Mouse (Mus musculus) layer of hippocampus, adult 18-20 months (tissue): ENCODE results near the gene Tenm3. TPM values are rescaled to one million over a fixed set of nuclear protein-coding genes. Genes with fewer than 3 reads are reported as not detected.

Experiments used
- DNase-seq, 2 experiments: peaks; one replicate each; pipeline ENCODE4 v3.0.0; 2022; ENCODE audit warnings: low spot score in 2 of 2
- total RNA-seq, 2 experiments: library from RNA; stranded (reverse); gene quantifications; 2 replicates each; pipeline ENCODE4 v1.2.3; 2021

Gene Tenm3
- total RNA-seq, 2 experiments from 2014 or later, result 71.3 to 71.7 TPM

DNA sequence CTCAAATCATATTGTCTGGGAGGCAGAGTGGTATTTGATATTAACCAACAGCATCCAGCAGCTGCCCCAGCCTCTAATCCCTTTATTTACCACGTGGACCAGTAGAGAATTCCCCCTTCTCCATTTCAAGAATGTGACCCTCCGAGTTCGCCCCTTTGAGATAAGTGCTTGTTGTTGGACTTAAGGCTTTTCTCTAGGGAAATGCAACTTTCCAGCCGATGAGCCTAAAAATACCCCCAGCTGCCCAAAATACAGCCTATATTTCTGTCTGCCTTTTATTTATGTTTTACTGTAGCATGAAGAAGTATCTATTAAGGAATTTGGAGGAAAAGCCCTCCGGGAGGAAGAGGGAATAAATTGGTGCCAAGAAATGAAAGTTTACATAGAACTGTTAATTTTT lies 251.9 kb downstream of the Tenm3 start:
- no peak for DNase-seq

DNA sequence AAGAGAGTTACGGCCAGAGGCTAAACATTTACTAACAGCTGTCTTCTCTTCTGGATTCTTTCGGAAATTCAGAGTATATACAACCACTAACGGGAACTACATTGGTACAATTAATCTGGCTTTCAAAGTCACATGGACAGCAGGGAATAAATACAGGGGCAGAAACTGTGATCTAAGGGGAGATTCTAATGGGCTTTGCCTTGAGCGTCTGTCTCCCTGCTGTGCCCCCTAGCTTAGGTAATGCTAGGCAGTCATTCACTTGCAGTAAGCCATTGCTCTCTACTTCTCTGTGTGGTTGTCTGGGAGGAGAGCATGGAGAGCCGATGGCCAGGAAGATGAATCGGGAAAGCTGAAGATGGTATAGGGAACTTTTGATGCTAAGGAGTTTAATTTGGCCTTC lies 264.0 kb downstream of the Tenm3 start:
- no peak for DNase-seq

DNA sequence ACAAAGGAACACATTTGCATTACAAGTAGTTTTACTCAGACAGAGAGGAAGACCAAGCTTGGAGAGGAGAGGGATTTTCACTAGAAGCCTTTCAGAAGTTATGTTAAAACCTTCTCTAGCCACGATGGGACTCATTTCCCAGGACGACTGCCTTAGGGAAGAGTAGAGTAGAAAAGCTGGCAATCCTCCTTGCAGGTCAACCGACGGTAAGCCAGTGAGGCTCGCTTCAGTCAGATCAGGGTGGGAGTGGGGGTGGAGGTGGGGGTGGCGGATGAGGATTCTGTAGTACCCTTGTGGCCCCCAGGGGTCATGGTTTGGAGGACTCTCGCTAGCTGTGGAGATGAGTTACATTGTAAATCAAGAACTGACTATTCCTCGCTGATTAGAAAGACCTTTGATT lies 264.6 kb downstream of the Tenm3 start:
- DNase-seq, result no peak

DNA sequence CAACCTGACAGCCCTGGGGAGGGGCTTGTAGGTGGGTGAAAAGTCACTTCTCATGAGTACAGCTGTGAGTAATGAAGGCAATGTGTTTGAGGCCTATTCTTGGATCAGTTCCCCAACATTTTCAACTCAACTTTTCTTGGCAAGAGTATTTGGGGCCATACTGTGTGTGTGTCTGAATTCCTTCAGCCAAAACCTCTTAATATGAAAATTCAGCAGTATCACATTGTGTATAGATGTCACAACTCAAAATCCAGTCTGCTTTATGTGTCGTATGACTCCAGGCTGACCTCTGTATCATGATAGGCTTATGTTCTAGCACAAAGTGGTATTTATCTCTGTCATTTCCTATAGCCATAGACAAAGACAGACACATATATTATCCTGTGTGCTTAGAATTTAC lies 270.8 kb downstream of the Tenm3 start:
- no peak for DNase-seq

DNA sequence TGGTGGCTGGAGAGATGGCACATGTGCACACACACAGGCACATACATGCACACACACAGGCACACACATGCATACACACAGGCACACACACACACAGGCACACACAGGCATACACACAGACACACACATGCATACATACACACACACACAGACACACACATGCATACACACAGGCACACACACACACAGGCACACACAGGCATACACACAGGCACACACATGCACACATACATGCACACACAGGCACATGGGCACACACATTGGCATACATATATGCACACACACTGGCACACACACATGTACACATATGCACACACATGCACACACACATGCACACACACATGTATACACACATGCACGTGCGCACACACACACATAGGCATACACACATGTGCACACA lies 271.4 kb downstream of the Tenm3 start:
- DNase-seq, result no peak

DNA sequence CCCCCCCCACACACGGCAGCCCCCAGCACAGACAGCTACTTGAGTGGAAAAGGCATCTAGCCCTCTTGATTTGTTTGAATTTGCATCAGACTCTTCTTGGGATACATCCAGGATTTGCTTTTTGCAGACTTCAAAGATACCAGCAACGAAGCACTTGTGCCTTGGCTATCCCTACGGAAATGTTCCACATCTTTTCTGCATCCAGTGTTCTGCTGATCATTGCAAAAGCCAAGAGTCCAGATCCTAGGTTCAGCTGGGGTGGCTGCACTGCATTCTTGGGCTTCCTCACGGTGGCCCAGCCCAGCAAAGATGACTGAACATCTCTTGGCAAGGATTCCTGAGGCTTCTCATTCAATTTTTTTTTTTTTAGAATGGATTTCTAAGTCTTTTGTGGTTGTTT lies 275.1 kb downstream of the Tenm3 start:
- no peak for DNase-seq

DNA sequence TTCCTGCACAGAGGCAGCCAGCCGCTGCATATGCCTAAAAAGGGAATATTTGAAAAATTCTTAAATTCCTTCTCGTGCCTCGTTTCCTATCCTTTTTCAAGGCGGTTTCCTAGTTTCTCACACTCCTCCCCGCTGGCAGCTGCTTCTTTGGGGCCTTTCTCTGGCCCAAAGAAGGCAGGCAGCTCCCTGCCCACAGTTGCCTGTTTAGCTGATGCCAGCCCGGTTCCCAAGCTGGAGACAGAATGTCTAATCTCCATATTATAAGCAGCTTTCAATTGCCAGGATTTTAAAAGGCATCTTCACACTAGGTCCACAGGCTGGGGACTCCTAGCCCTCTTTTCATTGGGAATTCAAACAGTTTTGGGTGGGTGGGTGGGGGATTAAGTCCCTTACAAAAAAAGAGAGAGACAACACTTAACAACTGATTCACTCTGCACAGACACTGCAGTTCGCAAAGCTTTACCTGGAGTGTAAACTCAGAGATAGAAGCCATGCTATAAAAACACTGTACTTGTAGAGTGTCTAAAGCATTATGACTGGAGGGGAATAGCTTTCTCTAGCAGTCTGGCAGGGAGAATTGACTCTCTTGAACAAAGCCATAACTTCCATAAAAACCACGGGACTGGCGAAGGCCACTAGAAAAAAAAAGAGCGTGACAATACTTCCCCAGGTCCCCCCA lies 275.7 kb downstream of the Tenm3 start:
- DNase-seq, result peak in 1 of 2 experiments; percentile 34

DNA sequence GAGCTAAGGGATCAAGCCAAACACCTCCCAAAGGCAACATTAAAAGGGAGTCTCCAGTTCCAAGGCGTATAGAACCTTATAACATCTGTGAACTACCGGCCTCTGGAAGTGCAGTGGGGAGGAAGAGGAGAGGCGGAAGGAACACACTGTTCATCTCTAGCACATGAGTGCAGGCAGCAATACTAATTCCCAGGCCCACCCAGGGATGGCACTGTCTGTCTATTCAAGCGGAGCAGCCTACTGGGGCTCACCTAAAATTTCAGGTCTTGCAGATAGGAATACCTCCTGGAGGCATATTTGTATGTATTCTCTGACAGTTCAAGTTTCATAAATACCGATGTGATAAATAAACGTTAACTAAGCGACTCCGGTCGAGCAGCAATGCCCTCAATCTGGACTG lies 283.5 kb downstream of the Tenm3 start:
- DNase-seq, result no peak

DNA sequence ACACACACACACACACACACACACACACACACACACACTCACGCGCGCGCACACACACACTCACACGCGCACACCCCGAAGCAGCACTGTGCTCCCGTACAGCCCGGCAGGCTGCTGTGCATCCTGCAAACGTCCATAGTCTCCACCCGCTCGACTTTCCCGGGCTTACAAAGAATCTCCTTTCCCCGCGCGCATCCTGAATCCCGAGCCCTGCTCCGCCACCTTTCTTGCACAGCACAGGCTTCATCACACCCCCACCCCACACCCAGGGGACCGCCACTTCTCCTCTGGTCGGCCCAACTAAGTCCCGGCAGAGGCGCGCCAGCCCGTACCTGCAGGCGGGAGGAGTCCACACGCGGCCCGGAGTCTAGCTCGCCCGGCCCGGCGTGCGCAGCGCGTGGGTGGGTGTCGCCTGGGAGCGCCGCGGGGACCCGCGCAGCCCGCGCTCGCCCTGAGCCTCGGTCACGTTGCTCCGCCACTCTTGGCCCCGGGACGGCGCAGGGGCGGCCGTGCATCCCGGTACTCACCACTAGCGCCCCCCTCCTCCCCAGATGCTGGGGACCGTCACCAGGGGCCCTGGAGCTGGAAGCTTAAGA lies 288.1 kb downstream of the Tenm3 start:
- DNase-seq, result peak; percentile 32 to 55

DNA sequence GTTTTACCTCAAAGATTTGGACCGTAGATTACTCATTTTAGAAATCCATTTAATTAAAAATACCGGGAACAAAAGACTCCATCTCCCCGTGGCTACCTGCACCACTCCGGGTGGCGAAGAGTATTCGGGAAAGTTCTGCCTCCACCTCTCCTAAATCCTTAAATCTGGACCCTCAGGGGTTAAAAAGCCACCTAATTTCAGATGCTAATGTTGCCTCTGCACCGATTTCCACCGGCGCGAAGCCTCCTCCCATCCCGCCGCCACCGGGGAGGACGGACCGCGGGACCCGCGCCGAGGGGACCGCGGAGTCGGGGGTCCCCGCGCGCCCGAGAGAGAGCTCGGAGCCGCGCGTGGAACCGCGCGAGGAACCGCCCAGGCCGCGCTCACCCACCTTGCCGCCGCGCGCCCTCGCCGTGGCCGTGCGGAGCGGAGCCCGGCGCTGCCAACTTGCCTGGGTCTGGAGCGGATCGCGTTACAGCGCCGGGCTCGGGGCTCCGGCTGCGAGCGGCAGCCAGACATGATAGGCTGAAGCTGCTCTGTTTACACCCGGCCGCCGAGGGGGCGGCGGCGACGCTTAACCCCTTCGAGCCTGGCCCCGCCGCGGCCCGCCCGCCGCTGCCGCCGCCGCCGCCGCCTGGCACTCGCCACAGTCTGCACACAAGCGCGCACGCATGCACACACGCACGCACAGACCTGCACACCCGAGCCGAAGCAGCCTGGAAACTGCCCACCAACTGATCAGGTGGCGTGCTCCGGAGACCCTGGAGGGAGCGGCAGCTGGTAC lies 288.8 kb downstream of the Tenm3 start:
- peak; percentile 66 to 78 for DNase-seq

DNA sequence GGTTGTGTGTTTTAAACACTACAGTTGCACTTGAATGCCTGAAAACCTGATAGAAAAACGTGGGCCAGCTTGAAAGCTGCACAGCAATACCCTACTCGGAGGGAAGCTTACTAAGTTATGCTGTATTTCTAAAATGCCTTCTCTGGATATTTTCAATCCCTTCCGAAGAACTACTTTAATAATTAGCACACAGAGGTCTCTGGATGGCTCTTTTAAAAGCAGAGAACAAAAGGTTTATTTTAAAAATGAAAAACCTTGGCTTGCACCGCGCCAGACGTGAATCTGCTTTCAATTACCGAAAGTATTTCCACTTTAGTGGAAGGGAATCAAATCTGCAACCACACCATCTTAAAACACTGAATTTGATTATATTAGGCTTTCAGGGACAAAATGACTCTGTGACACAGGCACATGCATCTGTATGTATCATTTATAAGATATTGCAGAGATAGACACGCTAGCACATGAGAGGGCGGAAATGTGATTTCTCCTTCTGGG lies 289.9 kb downstream of the Tenm3 start:
- DNase-seq, result no peak

DNA sequence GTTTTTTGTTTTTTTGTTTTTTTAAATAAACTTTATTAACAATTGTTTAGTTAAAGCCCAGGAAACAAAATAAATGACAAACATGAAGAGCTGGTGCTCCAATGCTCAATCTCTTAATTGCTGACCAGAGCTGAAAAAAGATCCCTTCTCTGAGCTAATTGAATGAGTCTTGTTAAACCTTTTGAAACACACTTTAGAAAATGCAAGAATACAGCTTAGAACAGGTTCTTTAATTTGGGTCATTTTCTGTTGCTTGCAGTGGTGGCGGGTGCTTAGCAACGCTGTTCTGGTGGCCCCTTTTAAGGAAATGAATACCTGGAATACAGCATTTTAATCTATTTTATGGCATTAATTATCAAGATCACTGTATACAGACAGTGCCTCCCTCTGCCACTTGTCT lies 291.4 kb downstream of the Tenm3 start:
- DNase-seq, result no peak

DNA sequence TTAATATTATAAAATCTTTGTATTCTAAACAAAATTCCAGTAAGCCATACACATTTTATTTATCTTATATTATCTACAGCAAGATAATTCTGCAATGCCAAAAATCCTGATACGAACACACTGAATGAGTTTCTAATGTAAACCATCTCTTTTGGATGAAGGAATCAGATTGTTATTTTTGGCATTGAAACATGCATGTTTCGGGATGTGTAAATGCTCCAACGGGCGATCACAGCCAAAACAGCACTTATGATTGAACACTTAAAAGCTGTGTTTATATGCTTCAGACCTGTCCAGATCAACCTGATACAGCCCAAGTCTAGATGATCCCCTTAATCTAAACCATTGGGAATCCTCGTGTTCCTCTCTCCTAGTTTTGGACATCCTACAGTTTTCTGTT lies 292.4 kb downstream of the Tenm3 start:
- DNase-seq, result no peak

DNA sequence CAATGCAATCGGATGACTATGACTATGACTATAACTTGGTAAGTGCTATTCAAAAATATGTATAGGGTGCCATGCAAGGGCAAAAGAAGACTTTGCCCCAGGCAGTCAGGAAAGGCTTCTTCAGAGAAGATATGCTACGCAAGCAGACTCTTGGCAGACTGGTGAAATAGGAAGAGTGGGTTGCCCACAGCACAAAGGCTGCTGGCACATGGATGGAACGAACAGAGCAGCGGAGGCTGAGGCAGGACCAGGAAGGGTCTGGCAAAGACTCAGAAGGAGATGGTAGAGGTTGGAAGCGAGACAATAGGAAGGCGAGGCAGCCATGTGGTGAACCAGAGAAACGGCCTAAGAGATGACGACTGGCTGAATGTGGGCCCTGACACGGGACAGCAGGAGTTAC lies 294.8 kb downstream of the Tenm3 start:
- no peak for DNase-seq

DNA sequence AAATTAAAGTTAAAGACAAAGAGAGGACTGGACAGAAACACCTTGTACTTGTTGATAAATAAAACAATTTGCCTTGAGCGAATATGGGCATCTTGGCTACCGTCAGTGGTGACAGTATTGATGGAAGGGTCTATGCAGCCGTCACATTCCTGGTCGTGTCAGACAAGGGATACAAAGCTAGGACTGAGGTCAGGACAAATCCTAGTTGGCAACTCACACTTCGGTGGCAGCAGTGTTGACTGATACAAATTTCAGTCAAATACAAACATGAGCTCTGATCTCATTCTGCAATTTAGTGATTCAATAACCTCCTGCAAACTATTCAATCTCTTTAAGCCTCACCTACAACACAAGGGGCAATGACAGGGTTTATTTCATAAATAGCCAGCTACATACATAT lies 298.1 kb downstream of the Tenm3 start:
- DNase-seq, result no peak

DNA sequence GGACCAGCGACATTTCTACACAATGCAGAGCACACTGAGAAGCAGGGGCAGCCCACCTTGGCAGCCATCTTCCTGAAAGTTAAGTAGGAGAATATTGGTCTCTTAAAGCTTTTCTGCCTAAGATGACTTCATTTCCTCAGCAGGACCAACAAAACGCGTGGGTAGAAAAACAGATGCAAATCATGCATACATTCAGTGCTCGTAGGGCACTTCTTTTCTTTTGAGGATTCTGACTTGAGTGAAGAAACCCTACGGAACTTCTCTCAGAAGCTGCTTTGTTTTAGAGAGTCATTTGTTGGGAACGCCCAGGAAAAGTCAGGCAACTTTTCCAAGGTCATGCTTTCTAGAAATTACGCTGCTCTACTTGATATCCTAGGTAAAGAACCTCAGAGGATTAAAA lies 298.9 kb downstream of the Tenm3 start:
- DNase-seq, result no peak

DNA sequence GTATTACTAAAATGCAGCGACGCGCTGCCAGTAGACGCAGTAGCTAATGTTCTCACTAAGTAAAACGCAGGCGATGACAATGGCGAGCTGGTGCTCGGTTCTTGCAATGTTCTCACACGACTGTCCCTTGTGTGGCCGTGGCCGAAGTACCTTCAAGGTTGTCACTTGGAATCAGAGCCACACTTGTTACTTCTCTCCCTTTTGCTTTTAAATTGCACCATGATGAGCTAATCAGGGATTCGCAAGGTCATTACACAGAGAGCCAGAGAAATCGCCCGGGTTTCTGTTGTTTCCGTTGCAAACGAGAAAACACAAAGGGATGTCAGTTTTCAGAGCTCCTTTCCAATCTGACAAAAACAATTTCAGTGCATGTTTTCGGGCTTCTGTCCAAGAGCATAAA lies 301.6 kb downstream of the Tenm3 start:
- no peak for DNase-seq

DNA sequence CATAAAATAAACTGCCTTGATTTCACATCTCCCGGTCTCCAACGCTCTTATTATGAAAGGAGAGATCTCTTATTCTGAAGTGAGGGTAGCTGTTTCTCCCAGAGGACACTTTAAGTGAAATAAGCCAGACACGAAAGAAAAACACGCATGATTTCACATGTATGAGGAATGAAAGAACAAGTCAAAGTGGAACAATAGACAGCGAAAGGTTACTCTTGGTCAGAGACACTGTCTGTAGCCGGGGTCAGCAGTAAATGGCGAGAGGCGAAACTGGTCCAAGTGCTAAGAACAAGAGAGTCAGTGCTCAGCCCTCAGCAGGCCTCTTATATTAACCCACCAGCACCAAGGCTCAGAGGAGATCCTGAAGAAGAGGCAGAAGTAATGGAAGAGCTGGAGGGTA lies 302.9 kb downstream of the Tenm3 start:
- DNase-seq, result no peak

DNA sequence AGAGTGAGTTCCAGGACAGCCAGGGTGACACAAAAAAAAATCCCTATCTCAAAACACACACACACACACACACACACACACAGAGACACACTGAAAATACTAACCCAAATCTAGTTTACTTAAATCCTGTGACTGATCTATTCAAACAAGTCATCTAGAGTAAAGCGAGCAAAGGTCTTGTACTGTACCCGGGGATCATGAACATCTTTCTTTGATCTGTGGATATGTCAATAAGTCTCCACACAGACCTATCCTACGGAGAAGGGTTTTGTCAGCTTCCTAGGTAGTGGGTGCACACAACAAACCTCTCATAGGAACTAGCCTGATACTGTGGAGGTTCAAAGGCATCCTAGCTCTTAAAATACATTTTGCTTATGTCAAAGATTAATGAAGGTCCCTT lies 307.9 kb downstream of the Tenm3 start:
- DNase-seq, result no peak

DNA sequence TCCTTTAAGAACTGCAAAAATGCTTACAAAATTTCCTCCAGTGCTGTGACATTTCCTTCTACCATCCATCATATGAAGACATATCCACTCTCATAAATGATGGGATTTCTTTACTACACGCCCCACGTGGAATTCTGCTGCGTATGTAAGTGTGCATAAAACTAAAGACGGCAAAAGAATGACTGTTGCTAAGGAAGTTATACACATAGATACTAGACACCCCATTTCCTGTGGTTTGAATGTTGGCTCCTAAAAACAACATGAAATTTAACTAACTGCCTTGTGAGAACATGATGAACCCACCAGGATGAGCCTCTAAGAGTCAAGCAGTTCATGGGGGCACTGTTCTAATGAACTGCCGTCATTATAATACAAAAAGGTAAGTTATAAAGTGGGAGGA lies 312.0 kb downstream of the Tenm3 start:
- DNase-seq, result no peak

DNA sequence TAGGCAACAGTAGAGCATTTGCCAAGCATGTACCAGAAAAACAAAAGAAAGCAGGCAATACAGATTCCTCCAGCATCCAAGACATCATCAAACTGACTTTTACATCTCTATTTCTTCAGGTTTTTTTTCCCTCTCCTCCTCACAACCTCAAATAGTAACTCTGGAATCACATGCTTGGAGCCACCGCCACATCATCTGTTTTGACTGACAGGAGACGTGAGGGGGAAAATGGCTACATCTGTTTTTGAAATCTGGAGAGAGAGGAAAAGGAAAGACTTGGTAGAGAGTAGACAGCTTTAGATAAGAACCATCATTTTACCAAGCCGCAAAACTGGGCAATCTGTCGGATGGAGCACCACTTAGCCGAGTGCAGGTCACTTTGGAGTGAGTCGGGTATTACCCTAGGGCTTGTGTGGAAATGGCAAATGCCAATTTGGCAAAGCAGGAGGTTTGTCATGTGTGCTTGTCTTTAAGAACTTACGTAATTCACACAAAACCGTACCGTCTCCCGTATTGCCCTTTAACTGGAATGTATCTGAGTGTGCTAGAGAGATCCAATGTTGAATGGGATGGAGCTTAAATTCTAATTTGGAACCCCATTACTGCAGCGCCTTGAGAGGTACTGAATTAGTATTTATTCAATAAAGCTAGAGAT lies 312.7 kb downstream of the Tenm3 start:
- no peak for DNase-seq

DNA sequence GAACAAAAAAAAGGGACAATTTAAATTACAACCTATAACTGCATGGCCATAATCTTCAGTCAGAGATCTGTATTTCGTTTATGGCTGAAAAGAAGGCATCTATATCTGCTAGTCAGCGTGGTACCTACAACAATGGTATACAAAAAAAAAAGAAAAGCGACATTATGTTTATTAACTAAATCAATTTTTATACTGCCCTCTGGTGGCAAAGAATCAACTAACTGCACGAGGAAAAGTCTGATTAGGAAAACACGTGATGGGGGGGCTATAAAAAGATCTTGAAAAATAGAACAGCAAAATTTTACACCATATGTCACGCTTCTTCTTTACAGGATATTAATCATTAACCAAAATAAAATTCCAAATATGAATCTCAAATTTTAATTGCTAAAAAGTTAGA lies 316.3 kb downstream of the Tenm3 start:
- DNase-seq, result peak in 1 of 2 experiments; percentile 70
